Mouse (Mus musculus) liver, embryonic 14.5 days (tissue): ENCODE measurements at regions not wholly inside any gene's neighbourhood (a gene's known extent, or its start where the extent isn't known, plus 50 kb on each side); places are given as distances from the start of the nearest gene placed in this dataset.

Experiments
- ATAC-seq: fragments of 200-750 bp; cut with Nextera tagmentation; 2 replicates; pipeline ENCODE4 v1.8.0; 2017; ENCODE audit warnings: moderate number of reproducible peaks, mild to moderate bottlenecking, moderate library complexity; ENCODE audit not compliant: insufficient read depth
- DNase-seq, 3 experiments: peaks; one replicate each; pipeline ENCODE4 v3.0.0-alpha.2; 2012 to 2013; ENCODE audit warnings: low read depth in 3 of 3, low spot score in 3 of 3
- H3K27ac ChIP-seq: fragments of 300-500 bp; sonication (generic); 2 replicates; pipeline ENCODE4 v1.5.1; 2014; ENCODE audit warnings: moderate library complexity, mild to moderate bottlenecking, control low read depth, inconsistent platforms
- H3K27me3 ChIP-seq: fragments of 300-500 bp; sonication (generic); 2 replicates; pipeline ENCODE4 v1.6.1; 2014; ENCODE audit warnings: mild to moderate bottlenecking, low read length, moderate library complexity; ENCODE audit not compliant: control insufficient read depth, insufficient read depth
- H3K36me3 ChIP-seq: fragments of 300-500 bp; sonication (generic); replicated peaks from 2 replicates; pipeline ENCODE4 v1.6.1; 2014; ENCODE audit warnings: low read depth; ENCODE audit not compliant: control insufficient read depth, insufficient read depth
- H3K4me1 ChIP-seq, 2 experiments: fragments of 200-500 bp in 1 of 2; fragments of 300-500 bp in 1 of 2; sonication (generic) in 1 of 2; replicated peaks; 2 replicates each; pipeline ENCODE4 v1.6.1; 2012 to 2014; ENCODE audit warnings: antibody characterized with exemption in 1 of 2, inconsistent platforms in 1 of 2, low read length in 1 of 2; ENCODE audit not compliant: control insufficient read depth in 2 of 2, insufficient read depth in 2 of 2
- H3K4me2 ChIP-seq: fragments of 300-500 bp; sonication (generic); 2 replicates; pipeline ENCODE4 v1.6.1; 2014; ENCODE audit warnings: low read depth, mild to moderate bottlenecking, control low read depth, moderate library complexity
- H3K4me3 ChIP-seq, 2 experiments: fragments of 200-500 bp in 1 of 2; fragments of 300-500 bp in 1 of 2; sonication (generic) in 1 of 2; 2 replicates each; pipeline ENCODE4 v1.5.1; 2012 to 2014; ENCODE audit warnings: low read depth in 2 of 2, low read length in 2 of 2, mild to moderate bottlenecking in 2 of 2, control low read depth in 1 of 2, inconsistent platforms in 1 of 2, moderate library complexity in 1 of 2; ENCODE audit not compliant: insufficient read depth in 1 of 2
- H3K9ac ChIP-seq: fragments of 300-500 bp; sonication (generic); replicated peaks from 2 replicates; pipeline ENCODE4 v1.6.1; 2014; ENCODE audit warnings: mild to moderate bottlenecking, control low read depth, moderate library complexity
- H3K9me3 ChIP-seq: fragments of 300-500 bp; sonication (generic); 2 replicates; pipeline ENCODE4 v1.6.1; 2016; ENCODE audit warnings: low read length, mixed read lengths; ENCODE audit not compliant: control insufficient read depth
- CTCF ChIP-seq: IDR thresholded peaks from 2 replicates; pipeline ENCODE4 v1.5.1; 2016; ENCODE audit warnings: antibody characterized with exemption, low read depth, control low read depth
- EP300 ChIP-seq: IDR thresholded peaks from 2 replicates; pipeline ENCODE4 v1.6.1; 2016; ENCODE audit warnings: antibody characterized with exemption, low read depth
- WGBS: fragments of 180-500 bp; shearing (Covaris S2); extraction: QIAGEN DNeasy Blood & Tissue Kit; methylation state at CpG from one replicate; pipeline ENCODE4 v1.1.7; 2014; ENCODE audit not compliant: insufficient replicate concordance; 5-methylcytosine and 5-hydroxymethylcytosine counted together

- H3K4me3 ChIP-seq, result no peak overlapping the region; a peak in 1 of 4 replicates
- no peaks in the 10 kb centered on the region for H3K27me3 ChIP-seq
- H3K27ac ChIP-seq, result no peak overlapping the region
- no peak for TF ChIP-seq CTCF
- TF ChIP-seq EP300, result peak; percentile 47; the same call in 1 of the 2 replicates
- no peaks in the 10 kb centered on the region for H3K9me3 ChIP-seq
- peak overlapping the region; percentile 32 for H3K4me2 ChIP-seq
- ATAC-seq (no peak), DNase-seq (no peak)
- H3K36me3 ChIP-seq, result no peaks in the 10 kb centered on the region
- H3K4me1 ChIP-seq, result peaks cover 4 to 11% of the 10 kb centered on the region in 2 experiments; a peak in 3 of 4 replicates
- H3K9ac ChIP-seq, result no peak overlapping the region
- WGBS, result 18% methylated on average over 6 of the region's 6 CpGs
Observed at GRCm38 (mm10) chr11:86408686-86409579, 51.5 kb upstream of the Med13 start.

- H3K4me1 ChIP-seq, result peaks cover 4 to 8% of the 10 kb centered on the region in 2 experiments; a peak in 2 of 4 replicates
- no peak overlapping the region for H3K9ac ChIP-seq
- TF ChIP-seq CTCF, result no peak
- no peak overlapping the region for H3K27ac ChIP-seq
- no peak overlapping the region for H3K4me3 ChIP-seq
- no peaks in the 10 kb centered on the region for H3K36me3 ChIP-seq
- no peaks in the 10 kb centered on the region for H3K9me3 ChIP-seq
- no peak overlapping the region; the same call in 1 of the 2 replicates for H3K4me2 ChIP-seq
- no peaks in the 10 kb centered on the region for H3K27me3 ChIP-seq
- DNase-seq, result no peak
- 87% methylated on average over 10 of the region's 10 CpGs for WGBS
- ATAC-seq, result no peak
Observed at GRCm38 (mm10) chr11:86409580-86409947, 52.2 kb upstream of the Med13 start.

GRCm38 (mm10) chr11:86410521-86410920 is 53.1 kb upstream of the Med13 start:
- no peak overlapping the region for H3K4me2 ChIP-seq
- no peaks in the 10 kb centered on the region for H3K36me3 ChIP-seq
- DNase-seq (no peak), ATAC-seq (no peak)
- H3K27ac ChIP-seq, result no peak overlapping the region
- H3K27me3 ChIP-seq, result no peaks in the 10 kb centered on the region
- H3K9ac ChIP-seq, result no peak overlapping the region
- 73% methylated on average over 10 of the region's 10 CpGs for WGBS
- peaks cover 4 to 5% of the 10 kb centered on the region in 2 experiments; a peak in 2 of 4 replicates for H3K4me1 ChIP-seq
- H3K9me3 ChIP-seq, result no peaks in the 10 kb centered on the region
- TF ChIP-seq CTCF (no peak), EP300 (no peak)
- no peak overlapping the region for H3K4me3 ChIP-seq

GRCm38 (mm10) chr11:86412772-86413390 is 55.5 kb upstream of the Med13 start:
- no peak overlapping the region for H3K9ac ChIP-seq
- H3K27me3 ChIP-seq, result no peaks in the 10 kb centered on the region
- H3K4me3 ChIP-seq, result no peak overlapping the region
- ATAC-seq, result no peak
- no peaks in the 10 kb centered on the region for H3K9me3 ChIP-seq
- DNase-seq, result no peak
- H3K4me2 ChIP-seq, result no peak overlapping the region
- H3K27ac ChIP-seq, result no peak overlapping the region
- H3K4me1 ChIP-seq, result peaks cover 4 to 5% of the 10 kb centered on the region in 2 experiments; a peak in 2 of 4 replicates
- TF ChIP-seq EP300 (no peak), CTCF (no peak)
- WGBS, result 59% methylated on average over 13 of the region's 13 CpGs
- H3K36me3 ChIP-seq, result no peaks in the 10 kb centered on the region

GRCm38 (mm10) chr11:86416471-86416870 is 59.1 kb upstream of the Med13 start:
- ATAC-seq, result no peak
- no peak overlapping the region for H3K27ac ChIP-seq
- no peaks in the 10 kb centered on the region for H3K9me3 ChIP-seq
- 70% methylated on average over 5 of the region's 5 CpGs for WGBS
- TF ChIP-seq CTCF (no peak), EP300 (no peak)
- H3K4me3 ChIP-seq, result no peak overlapping the region
- no peak overlapping the region for H3K4me2 ChIP-seq
- H3K36me3 ChIP-seq, result no peaks in the 10 kb centered on the region
- DNase-seq, result no peak
- H3K4me1 ChIP-seq, result no peaks in the 10 kb centered on the region
- H3K9ac ChIP-seq, result no peak overlapping the region
- H3K27me3 ChIP-seq, result no peaks in the 10 kb centered on the region
